Mouse (Mus musculus): ENCODE results near the gene Ptrh1.

Ptrh1 gene

DNA sequence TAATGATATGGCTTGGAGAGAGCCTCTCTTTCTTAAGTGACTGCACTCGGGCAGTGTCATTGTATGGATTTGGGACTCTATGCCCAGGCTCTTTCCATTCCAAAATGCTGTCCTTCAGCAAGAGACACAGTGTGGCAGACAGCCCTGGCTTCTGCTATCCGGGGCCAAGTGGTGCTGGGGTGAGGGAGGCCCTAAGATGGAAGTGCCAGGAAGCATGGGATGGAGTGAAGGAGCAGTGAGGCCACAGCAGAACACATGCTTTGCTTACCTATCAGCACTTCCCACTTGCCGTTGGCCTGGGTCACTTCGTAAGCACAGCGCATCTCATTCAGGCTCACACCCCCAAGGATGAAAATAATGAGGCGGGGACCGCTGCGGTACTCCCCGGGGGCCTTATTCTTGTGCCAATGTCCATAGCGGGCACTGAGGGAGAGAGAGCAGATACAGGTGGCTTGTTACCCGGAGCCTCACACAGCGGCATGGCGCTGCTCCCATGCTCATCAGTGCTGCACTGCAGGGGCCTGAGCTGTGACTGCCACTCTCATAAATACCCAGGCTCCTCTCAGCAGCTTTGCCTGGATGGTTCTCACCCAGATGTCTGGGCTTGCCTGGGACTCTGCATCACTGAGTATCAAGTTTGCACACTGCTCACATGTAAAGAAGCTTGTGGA lies 20.3 kb downstream of the Ptrh1 start:
- in situ Hi-C loops (cut with MboI, MseI): no loop called here

DNA sequence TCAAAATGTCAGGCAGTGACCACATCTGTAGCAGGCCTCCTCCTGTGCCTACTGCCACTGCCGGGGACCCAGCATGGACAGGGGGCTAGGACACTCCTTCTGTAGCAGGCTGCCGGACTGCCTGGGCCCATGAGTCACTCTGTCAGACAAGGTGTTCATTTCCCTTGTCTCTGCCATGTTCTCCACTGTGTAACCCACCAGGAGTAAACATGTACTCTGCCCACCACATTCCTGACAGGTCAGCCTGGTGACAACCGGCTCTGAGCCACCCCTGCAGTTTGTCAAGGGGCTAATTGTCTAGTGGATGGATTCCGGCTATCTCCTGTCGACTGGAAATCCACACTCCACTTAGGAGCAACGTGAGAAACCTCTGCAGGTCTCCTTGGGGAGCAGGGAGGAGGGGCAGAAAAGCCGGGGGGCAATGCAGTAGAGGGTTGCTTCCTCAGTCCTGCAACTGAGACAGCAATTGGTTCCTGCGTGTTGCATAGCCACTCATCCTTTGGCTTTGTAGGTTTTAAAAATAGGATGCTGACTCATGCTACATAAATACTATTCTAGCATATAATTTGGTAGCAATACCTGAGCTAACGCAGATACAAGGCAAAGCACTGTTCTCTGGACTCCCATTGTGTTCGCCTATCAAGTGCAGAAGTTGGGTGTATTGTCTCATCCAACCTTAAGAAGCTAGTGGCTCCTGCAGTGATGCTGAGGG lies 22.8 kb downstream of the Ptrh1 start:
- in situ Hi-C loops (cut with MboI, MseI): no loop called here

DNA sequence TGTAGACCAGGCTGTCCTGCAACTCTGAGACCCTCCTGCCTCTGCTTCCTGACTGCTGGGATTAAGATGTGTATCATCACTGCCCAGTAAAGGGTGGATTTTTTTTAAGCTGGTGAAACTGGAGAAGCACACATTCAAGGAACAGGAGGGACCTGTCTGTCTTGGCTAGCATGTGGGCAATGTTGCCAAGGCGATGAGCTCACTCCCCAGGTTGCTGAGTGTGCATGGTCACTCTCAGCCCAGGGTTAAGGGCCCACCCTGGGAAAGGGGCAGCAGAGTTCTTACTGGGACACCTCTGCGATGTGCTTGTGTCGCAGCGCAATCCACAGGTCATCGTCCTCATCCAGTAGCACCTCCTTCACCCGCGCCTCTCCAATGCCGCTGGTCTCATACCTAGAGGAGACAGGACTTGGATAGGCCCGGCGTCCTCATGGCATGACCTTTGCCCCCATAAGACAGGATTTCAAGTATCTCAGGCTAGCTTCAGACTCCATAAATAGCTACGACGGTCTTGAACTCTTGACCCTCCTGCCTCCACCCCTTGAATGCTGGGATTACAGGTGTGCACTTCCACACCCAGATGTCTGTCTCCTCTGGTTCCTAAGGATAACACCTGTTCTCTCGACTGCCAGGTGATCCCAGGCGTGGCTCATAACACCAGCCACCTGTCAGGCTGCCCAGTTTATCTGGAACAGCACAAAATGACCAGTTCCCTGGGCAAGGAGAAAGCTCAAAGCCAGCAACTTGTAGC lies 33.4 kb downstream of the Ptrh1 start:
- in situ Hi-C loops (cut with MboI, MseI): no loop called here

DNA sequence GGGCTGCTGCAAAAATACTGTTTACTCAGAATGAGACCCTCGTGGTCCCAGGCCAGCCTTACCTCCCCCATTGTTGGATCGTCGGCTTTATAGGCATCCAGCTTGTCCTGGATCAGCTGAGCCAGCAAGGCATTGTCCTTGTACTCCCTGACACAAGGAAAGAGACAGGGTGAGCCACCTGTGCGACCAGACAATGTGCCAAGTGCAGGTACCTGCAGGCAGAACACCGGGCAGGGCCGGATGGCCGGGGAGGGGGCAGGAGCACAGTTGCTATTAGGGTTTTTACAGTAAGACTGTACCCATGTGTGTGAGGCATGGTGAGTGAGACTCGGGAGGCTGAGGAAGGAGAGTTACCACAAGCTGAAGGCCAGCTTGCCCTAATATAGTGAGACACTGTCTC lies 36.4 kb downstream of the Ptrh1 start:
- in situ Hi-C loops (cut with MboI, MseI): no loop called here

DNA sequence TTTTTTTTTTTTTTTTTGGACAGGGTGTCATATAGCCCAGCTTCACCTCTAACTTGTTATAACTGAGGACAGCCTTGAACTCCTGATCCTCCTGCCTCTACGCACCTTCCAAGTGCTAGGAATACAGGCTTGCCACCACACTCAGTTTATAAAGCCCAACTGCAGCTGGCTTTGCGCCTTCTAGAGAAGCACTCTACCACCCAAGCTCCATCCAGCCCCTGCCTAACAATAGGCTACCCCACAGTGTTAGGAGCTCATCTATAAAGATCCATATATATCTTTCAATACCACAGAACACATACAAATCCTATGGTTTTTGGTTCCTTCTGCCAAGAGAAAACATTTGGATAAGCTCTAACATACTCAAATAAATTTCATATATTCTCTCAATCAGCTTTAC lies 40.9 kb downstream of the Ptrh1 start:
- in situ Hi-C loops (cut with MboI, MseI): no loop called here

DNA sequence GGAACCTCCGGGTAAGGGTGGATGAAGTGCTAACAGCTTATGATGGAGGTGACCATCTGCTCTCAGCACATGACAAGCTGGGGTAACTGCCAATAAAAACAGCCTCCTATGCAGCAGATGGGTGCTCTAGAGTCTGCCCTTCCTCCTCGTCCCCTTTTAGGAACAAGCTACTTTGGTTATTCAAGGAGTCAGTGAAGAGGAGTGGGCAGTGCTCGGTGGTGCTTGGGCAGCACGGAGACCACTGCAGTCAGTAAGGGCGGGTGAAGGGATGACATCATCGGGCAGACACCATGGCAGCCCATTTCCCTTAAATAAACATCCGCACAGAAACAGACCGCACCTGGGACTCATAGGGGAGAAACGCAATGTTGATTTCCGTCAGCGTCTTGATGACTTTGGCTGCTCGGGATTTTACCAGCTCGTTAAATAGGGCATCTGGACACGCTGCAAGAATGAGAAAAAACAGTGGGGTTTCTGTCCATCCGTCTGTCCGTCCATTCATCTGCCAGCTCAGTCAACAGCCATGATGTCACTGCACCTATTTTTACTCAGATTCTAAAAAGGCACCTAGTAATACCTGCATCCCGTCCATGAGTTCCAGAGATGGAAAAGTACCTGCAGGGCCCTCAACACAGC lies 41.5 kb downstream of the Ptrh1 start:
- in situ Hi-C loops (cut with MboI, MseI): no loop called here

DNA sequence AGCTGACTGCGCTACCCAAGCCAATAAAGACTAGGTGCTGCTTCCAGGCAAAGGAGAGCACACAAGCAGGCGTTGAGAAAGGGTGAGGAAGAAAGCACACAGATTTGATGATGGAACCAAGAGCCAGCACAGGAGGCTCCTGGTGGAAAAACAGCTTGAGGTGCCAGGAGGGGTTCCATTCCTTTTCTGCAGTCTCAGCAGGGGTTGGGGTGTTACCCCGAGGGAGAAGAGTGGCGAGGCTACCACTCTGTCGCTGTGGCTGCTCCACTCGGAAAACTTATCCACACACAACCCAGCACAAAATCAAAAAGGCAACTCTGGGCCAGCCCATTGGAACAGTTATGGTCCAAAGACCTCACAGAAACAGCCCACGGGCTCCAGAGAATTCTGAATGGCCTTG lies 42.0 kb downstream of the Ptrh1 start:
- in situ Hi-C loops (cut with MboI, MseI): no loop called here

DNA sequence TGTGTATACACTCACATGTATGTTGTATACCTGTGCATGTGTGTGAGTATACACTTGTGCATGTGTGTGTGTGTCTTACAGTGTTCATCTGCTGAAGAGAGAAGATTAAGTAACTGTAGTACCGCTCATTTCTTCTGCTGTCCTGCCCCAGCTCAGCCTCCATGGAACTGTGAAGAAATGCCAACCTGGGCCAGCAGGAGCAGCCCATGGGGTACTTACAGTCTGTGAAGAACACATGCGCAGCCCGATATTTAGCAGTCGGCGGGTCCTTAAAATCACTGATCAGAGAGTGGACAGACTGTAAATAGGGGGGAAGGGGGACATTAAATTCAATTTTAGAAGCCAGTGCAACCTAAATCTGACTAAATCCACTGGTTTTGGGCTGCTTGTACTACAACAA lies 42.6 kb downstream of the Ptrh1 start:
- in situ Hi-C loops (cut with MboI, MseI): no loop called here

DNA sequence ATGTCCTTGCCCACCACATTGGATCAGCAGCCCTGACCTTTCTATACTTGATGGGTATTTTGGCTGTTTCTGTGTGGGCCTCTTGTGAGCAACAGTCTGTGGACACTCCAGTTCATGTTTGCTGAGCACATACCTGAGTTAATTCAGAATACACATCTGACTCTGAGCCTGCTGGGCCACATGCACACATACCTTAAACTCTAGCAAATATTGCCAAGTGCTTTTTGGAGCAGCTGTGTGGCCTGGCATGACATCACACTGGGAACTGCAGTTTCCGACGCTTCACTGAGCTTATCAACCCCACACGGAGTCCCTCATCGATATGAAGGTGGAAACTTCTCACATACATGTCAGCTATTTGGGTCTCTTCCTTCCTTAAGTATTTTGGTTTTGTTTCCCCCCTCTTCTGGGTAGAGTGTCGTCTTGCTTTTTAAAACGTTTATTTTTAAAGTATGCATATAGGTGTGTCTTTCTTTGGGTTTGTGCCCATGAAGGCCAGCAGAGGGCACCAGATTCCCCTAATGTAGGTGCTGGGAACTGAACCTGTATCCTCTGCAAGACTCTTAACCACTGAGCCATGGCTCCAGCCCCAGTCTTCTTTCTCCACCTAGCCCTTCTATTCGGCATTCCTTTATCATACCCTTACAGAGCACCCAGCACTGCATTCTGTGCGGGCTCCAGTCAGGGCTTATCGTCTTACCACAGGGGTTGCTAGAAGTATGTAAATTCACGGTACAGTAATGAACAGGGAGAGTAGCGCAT lies 45.6 kb downstream of the Ptrh1 start:
- in situ Hi-C loops (cut with MboI, MseI): no loop called here

DNA sequence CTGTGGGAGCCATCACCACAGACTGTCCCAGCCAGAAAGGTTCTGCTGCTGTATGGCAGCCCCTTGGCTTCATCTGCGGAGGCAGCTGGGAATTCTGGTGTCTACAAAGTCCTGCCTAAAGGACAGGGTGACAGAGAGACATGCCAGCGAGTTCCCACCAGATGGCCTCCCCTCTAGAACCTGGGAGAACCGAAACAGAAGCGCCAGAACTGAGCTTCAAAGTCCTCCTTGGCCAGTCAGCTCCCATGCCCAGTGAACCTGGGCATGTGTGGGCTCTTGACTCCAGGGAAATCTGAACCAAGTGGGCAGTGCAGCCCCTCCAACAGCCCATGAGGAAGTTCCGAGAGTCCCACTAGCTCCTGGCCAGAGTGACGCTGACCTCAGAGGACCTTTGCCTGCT lies 47.1 kb downstream of the Ptrh1 start:
- in situ Hi-C loops (cut with MboI, MseI): no loop called here

DNA sequence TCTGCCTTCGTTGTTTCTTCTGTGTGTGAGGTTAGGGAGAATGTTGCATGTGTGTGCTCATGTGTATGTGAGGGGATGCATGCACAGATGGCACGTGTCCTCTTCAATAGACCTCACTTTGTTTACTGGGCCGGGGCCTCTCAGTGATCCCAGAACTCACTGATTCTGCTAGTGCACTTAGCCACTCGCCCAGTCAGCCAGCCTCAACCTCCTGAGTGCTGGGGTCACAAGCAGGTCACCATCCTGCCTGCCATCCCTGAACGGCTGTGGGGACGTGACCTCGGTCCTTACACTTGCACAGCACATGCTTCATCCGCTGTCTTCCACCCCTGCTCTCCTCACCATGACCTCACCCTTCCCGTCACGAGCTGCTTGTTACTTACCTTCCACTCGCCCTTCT lies 47.6 kb downstream of the Ptrh1 start:
- in situ Hi-C loops (cut with MboI, MseI): no loop called here

DNA sequence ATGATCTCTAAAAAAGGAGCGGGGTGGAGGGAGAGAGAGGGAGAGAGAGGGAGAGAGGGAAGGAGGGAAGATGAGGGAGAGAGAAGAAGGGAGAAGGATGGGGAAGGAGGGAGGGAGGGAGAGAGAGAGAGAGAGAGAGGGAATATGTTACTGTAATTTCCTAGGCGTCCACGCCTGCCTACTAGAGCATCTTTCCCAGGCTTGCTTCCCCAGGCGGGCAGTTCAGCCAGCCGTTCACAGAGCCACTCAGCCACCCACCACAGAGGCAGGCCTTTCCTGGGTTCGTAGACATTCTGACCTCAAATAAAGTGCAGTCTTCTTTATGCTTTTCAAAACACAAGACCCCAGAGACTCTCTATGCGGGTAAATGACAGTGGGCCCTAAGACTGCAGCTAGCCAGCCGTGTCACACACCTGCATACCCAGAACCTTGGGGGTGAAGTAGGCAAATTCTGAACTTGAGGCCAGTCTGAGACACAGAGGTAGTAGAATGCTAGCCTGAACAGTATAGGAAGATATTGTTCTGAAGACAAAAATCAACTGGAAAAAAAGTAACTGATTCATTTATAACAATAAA lies 48.1 kb downstream of the Ptrh1 start:
- in situ Hi-C loops (cut with MboI, MseI): no loop called here

DNA sequence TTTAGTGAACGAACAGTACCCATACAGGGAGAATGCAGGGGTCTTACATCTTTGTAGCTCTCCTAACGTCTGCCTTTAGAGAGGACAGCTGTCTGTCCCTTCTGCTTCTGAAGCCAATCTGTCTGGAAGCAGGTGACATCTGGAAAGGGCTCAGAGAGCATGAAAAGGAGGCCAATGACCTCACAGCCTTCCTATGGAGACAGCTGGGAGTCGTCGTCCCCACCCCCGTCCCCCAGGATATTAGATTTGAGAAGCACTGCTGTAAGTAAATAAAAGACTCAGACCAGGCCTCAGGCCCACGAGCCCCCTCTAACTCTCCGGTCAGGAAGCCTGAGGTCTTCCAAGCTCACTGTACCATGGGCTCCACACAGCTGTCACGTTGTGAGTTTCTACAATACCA lies 48.6 kb downstream of the Ptrh1 start:
- in situ Hi-C loops (cut with MboI, MseI): no loop called here

DNA sequence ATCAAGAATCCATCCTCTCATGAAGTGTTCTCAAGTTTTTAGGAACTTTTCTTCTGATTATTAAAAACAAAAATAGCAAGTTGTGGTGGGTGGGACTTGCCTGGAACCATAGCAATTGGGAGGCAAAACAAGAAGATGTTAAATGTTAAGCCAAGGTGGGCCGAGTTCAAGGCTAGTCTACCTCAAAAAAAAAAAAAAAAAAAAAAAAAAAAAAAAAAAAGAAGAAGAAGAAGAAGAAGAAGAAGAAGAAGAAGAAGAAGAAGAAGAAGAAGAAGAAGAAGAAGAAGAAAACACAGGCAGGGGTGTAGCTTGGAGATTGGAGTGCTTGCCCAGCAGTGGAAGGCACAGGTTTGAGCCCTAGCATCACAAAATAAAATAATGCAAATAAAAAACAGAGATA lies 49.2 kb downstream of the Ptrh1 start:
- in situ Hi-C loops (cut with MboI, MseI): no loop called here

DNA sequence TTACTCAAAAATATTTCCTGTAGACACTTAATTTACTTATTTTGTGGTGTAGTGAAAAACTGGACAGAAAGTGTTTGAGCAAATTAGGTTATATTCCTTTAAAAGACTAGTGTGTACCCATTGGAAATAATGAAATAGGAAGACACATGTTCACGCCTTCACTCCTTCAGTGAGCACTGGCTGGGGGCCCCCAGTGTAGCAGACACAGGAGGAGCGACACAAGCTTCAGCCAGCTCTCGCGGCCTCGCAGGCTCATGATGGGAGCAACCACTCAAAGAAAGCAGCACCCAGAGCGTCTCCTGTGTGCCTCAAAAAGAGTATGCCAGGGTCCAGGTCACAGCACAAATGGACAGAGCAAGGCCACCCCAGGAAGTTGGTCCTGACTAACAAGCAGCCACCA lies 50.2 kb downstream of the Ptrh1 start:
- in situ Hi-C loops (cut with MboI, MseI): no loop called here
